Mouse (Mus musculus) small intestine, adult 2 months (tissue): ENCODE data around the gene Nek4. TPM values are rescaled to one million over a fixed set of nuclear protein-coding genes. Genes with fewer than 3 reads are reported as not detected.
A peak's percentile ranks its signal among the peaks of the same experiment; 100 is the strongest.

ENCODE experiments used
- H3K27ac ChIP-seq: fragments of 200-500 bp; 2 replicates; pipeline ENCODE4 v1.5.1; 2012; ENCODE audit warnings: low read depth, low read length, control low read depth, inconsistent platforms; ENCODE audit not compliant: insufficient read depth
- H3K27me3 ChIP-seq: fragments of 200-500 bp; 2 replicates; pipeline ENCODE4 v1.6.1; 2012; ENCODE audit warnings: mild to moderate bottlenecking, moderate library complexity, low read length, inconsistent platforms; ENCODE audit not compliant: control insufficient read depth, insufficient read depth
- H3K36me3 ChIP-seq: fragments of 200-500 bp; 2 replicates; pipeline ENCODE4 v1.6.1; 2012; ENCODE audit warnings: mild to moderate bottlenecking, low read length, control low read depth, inconsistent platforms; ENCODE audit not compliant: control insufficient read depth, insufficient read depth
- H3K4me1 ChIP-seq: fragments of 200-500 bp; 2 replicates; pipeline ENCODE4 v1.6.1; 2012; ENCODE audit warnings: low read length, inconsistent platforms, mixed read lengths; ENCODE audit not compliant: control insufficient read depth, insufficient read depth, insufficient read length
- H3K4me3 ChIP-seq: fragments of 200-500 bp; 2 replicates; pipeline ENCODE4 v1.5.1; 2012; ENCODE audit warnings: low read depth, mild to moderate bottlenecking, control low read depth, inconsistent platforms, low read length, moderate library complexity
- CTCF ChIP-seq: fragments of 200-500 bp; IDR thresholded peaks from 2 replicates; pipeline ENCODE4 v1.5.1; 2012; ENCODE audit warnings: low read depth, mild to moderate bottlenecking, control low read depth, inconsistent platforms, low read length, moderate library complexity, mixed read lengths; ENCODE audit not compliant: insufficient replicate concordance, insufficient read length; ENCODE audit errors: extremely low read depth
- POLR2A ChIP-seq: fragments of 200-500 bp; IDR thresholded peaks from 2 replicates; pipeline ENCODE4 v1.6.1; 2012; ENCODE audit warnings: low read depth, mild to moderate bottlenecking, control low read depth, inconsistent platforms, low read length, moderate library complexity
- WGBS: fragments of 180-500 bp; shearing (Covaris S2); methylation state at CpG from one replicate; pipeline ENCODE4 v1.1.7; 2018; 5-methylcytosine and 5-hydroxymethylcytosine counted together
- polyA plus RNA-seq: library from polyadenylated mRNA; depleted of rRNA; stranded (reverse); fragments of >200 nt; gene quantifications from 2 replicates; pipeline ENCODE4 v1.2.3, GENCODE M21; 2012

Nek4 gene
- polyA plus RNA-seq, 1 experiment = 1.3 TPM

- WGBS = 96% methylated on average over 1 of the region's 1 CpGs
- TF ChIP-seq CTCF (no peak), POLR2A (no peak)
- no peaks in the 10 kb centered on the region for H3K27me3 ChIP-seq
- no peaks in the 10 kb centered on the region for H3K4me1 ChIP-seq
- no peak overlapping the region for H3K27ac ChIP-seq
- H3K36me3 ChIP-seq = peaks cover 17% of the 10 kb centered on the region
- H3K4me3 ChIP-seq = no peak overlapping the region
These were observed 9.2 kb downstream of the Nek4 start for GRCm38 (mm10) chr14:30960366-30960765.

GRCm38 (mm10) chr14:30974204-30974603, 23.0 kb downstream of the Nek4 start:
- peaks cover 6% of the 10 kb centered on the region for H3K36me3 ChIP-seq
- 81% methylated on average over 6 of the region's 6 CpGs for WGBS
- H3K4me1 ChIP-seq = no peaks in the 10 kb centered on the region
- no peaks in the 10 kb centered on the region for H3K27me3 ChIP-seq
- no peak overlapping the region for H3K4me3 ChIP-seq
- peak overlapping the region; percentile 12; the same call in 1 of the 2 replicates for H3K27ac ChIP-seq
- TF ChIP-seq POLR2A = no peak
- TF ChIP-seq CTCF = no peak

DNA sequence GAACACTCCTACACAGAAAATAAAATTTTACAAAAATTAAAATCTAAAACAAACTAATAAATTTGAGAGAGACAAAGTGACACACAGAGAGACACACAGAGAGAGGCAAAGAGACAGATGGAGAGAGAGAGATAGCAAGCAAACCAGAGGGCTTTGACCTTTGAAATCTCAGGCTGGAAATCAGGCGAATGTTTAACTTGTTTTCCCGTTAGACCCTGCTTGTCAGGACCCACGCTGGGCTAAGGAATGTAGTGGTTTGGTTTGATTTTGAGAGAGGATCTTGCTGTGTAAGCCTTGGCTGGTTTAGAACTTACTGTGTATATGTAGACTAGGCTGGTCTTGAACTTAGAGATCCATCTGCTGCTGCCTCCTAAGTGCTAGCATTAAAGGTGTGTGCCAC, 25.0 kb downstream of the Nek4 start:
- no peak for TF ChIP-seq POLR2A
- Histone ChIP-seq H3K27ac (no peak overlapping the region), H3K36me3 (peaks cover 6% of the 10 kb centered on the region), H3K27me3 (no peaks in the 10 kb centered on the region), H3K4me1 (no peaks in the 10 kb centered on the region), H3K4me3 (no peak overlapping the region)
- WGBS = 49% methylated on average over 3 of the region's 3 CpGs

GRCm38 (mm10) chr14:30996417-30996816, 45.2 kb downstream of the Nek4 start:
- TF ChIP-seq CTCF (no peak), POLR2A (no peak)
- Histone ChIP-seq H3K27me3 (no peaks in the 10 kb centered on the region), H3K4me1 (no peaks in the 10 kb centered on the region), H3K27ac (no peak overlapping the region), H3K36me3 (peaks cover 11% of the 10 kb centered on the region; the same call in 1 of the 2 replicates), H3K4me3 (no peak overlapping the region)

- Histone ChIP-seq H3K27me3 (no peaks in the 10 kb centered on the region), H3K36me3 (peaks cover 11% of the 10 kb centered on the region; the same call in 1 of the 2 replicates), H3K27ac (peak overlapping the region; percentile 79; the same call in 1 of the 2 replicates), H3K4me3 (no peak overlapping the region), H3K4me1 (no peaks in the 10 kb centered on the region)
- TF ChIP-seq POLR2A = no peak
- no peak for TF ChIP-seq CTCF
- WGBS = 43% methylated on average over 10 of the region's 10 CpGs
These were observed 49.2 kb downstream of the Nek4 start for GRCm38 (mm10) chr14:31000356-31000755.

GRCm38 (mm10) chr14:31000816-31001306, 49.7 kb downstream of the Nek4 start:
- WGBS = under 1% methylated on average over 21 of the region's 21 CpGs
- peak overlapping the region; percentile 79 for H3K27ac ChIP-seq
- peaks cover 11% of the 10 kb centered on the region; the same call in 1 of the 2 replicates for H3K36me3 ChIP-seq
- H3K27me3 ChIP-seq = no peaks in the 10 kb centered on the region
- no peaks in the 10 kb centered on the region for H3K4me1 ChIP-seq
- H3K4me3 ChIP-seq = peak overlapping the region; percentile 94
- TF ChIP-seq CTCF (peak; percentile 19; the same call in 1 of the 2 replicates), POLR2A (no peak)

DNA sequence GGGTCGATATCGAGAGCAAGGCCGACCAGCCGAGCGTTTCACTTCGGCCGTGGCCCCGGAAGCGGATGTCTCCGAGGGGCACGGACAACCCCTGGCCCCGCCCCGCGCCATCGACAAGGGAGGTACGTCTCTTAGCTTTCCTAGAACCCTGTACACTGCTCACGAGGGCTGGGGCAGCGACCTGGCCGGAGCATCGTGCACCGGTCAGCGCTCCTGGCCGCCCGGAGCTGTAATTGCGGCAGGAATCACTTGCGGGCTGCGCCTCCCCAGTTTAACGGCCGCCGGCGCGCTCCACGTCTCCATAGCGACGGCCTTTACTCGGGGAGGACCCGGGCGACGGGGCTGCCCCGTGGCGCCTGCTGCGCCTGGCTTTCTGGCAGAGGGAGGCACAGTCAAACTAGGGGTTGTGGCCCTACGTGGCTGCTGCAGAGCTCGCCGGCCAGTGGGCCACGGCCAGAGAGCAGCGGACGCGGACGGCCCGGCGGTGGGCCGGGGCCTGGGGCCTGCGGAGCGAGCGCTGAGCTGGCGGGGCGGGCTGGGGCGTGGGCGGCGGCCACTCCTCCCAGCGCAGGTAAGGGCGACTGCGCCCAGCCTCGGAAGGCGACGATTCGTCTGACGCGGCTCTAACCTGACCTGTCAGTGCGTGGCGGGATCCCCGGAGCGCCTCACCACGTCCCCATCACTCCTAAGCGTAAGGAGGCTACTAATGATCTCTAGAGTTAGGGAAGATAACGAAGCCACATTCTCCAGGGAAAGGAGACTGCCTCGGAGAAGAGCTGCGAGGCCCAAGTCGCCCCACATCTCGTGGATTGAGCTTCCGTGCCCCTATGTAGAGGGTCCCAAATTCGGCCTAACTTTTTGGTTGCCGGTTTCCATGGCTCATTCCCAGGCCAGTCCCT, 50.4 kb downstream of the Nek4 start, which contains the start of the genes Glt8d1 and Spcs1:
Gene Glt8d1 (plus strand): TSS at position 94 of the 899 bp plus-strand sequence.
Gene Spcs1 (minus strand): TSS at position 366 of the 899 bp plus-strand sequence.
- Histone ChIP-seq H3K27me3 (no peaks in the 10 kb centered on the region), H3K4me1 (no peaks in the 10 kb centered on the region), H3K36me3 (peaks cover 11% of the 10 kb centered on the region; the same call in 1 of the 2 replicates), H3K4me3 (peak within 1 kb of the TSS; percentile 94), H3K27ac (peak within 1 kb of the TSS; percentile 79)
- 1% methylated on average over 84 of the region's 84 CpGs for WGBS
- TF ChIP-seq CTCF (no peak), POLR2A (peak; percentile 63; the same call in 1 of the 2 replicates)
